Mouse (Mus musculus) thymus, adult 2 months (tissue): ENCODE measurements around the gene Mydgf.

Experiments used
- CTCF ChIP-seq: fragments of 200-500 bp; IDR thresholded peaks from 2 replicates; pipeline ENCODE4 v1.5.1; 2012; ENCODE audit warnings: mild to moderate bottlenecking, control low read depth, low read length, moderate library complexity, borderline replicate concordance; ENCODE audit not compliant: control insufficient read depth, poor library complexity, insufficient read depth; ENCODE audit errors: extremely low read depth
- POLR2A ChIP-seq: fragments of 200-500 bp; IDR thresholded peaks from 2 replicates; pipeline ENCODE4 v1.6.1; 2012; ENCODE audit warnings: mild to moderate bottlenecking, low read length, control low read depth, moderate library complexity; ENCODE audit not compliant: control insufficient read depth, poor library complexity, insufficient read depth; ENCODE audit errors: extremely low read depth

GRCm38 (mm10) chr17:56201642-56202041 is 17.9 kb upstream of the Mydgf start:
- TF ChIP-seq CTCF (no peak), POLR2A (no peak)
